Mouse (Mus musculus) cerebellum, adult 11-12 months (tissue): ENCODE results near the gene Olfr370.

ENCODE experiments used
- DNase-seq: peaks from one replicate; pipeline ENCODE4 v3.0.0; 2022

The Olfr370 gene

GRCm38 (mm10) chr8:83576516-83576895, 40.9 kb downstream of the Olfr370 start:
- peak; percentile 4 for DNase-seq

DNA sequence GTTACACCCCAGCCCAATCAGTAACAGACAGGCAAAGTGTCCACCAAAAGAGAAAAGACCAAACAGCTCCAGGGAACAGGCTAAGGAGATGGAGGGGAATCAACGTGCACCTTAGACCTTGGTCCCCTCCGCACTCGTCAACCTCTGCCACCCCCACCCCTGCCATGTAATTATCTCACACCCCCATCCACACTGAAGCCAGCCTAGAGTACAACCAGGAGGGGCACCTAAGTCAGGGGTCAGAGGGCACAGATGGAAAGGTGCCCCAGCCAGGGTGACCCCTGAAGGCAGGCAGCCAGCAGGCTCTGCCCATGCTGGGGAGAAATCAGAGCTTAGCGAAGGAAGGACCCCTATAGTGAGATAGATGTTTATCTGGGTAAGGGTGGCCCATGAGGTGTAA, 41.3 kb downstream of the Olfr370 start:
- DNase-seq = peak; percentile 20

GRCm38 (mm10) chr8:83577384-83577791, 41.8 kb downstream of the Olfr370 start:
- DNase-seq = peak; percentile 31

DNA sequence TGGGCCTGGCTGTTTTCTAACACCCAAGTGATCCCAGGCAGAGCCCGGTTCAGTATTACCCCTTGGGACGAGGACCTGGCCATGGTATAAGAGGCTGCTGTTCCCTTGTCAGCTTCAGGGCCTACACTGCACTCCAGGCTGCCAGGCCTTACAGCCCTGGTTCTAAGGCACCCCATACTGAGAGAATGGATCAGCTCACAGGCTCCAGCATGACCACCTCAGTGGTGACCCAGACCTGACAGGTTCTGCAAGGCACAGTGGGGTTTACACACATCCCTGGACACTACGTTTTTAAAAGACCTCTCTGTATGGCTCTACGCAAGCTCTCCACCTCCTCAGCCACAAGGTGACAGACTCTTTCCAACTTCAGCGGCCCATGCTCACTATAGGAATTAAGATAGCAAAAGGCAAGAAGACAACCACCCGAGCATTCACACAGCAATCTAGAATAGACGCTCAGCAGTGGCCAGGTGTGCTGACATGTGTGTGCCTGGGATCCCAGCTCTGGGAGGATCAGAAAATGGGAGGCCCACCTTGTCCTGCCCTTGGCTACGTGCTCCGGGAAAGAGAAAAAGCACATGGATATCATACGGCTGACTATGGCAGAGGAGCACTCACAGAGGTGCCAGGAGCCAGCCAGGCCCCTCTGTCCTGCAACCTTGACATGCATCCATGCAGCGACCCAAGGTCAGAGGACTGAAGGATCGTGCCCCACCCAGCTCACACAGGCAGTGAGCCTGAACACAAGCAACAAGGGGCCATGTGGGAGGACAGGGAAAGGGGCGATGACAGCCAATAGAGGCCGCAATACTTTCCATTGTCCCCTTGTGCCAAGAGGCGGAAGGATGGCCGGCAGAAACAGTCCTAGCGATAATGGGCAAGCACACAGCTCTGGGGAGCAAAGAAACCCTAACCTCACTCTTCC, 42.8 kb downstream of the Olfr370 start:
- peak; percentile 13 for DNase-seq

DNA sequence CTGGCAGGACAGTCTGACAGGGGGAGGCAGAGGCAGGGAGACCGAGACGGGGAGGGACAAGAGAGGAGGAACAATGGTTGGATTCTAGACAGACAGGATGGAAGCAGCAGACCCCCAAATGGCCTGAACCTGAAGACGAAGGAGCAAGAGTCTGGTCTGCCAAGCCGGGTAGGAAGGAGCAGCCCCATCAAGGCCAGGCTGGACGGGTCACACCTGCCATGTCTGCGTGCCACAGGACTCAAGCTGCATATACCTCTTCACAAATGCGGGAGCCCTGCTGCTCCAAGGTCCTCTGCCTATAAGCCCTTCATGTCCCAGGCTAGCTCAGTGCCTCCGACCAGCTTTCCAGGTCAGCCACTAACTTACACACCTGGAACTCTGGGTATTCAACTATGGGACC, 44.1 kb downstream of the Olfr370 start:
- peak; percentile 4 for DNase-seq

DNA sequence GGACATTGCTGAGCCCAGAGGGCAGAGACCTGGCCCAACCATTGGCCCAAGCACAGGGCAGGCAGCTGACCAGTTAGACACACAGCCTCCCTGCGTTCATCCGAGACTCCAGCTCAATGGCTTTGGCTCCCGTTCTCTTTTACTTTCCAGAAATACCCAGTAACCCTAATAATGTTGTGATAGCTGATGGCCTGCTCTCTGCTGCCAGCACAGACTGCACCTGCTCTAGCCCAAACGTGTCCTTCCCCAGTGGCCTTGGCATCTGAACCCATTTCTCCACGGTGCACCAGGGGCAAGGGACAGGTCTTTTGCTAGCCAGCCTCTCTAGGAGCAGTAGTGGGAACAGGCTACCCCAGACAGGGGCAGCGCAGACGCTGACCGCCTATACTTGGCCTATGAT, 45.2 kb downstream of the Olfr370 start:
- peak; percentile 34 for DNase-seq

DNA sequence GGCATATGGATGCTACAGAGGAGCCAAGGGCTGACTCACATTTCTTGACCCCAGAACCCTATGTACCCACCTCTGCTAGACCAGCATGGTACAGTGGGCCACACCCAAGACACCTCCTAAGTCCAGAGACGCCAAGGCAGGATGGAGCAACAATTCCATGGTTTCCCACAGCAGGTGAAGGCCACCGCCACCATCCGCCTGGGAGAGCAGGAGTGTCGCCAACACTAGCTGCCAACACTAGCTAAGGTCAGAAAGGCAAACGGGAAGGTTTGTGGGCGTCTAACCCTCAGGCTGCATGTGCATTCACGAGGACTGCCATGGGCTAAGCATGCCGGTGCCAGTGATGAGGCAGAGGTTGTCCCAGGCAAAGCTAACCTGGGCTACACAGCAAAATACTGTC, 46.6 kb downstream of the Olfr370 start:
- DNase-seq = peak; percentile 44

- DNase-seq = no peak
Measured at GRCm38 (mm10) chr8:83583236-83583635, 47.7 kb downstream of the Olfr370 start.

- DNase-seq = peak; percentile 55
Measured at GRCm38 (mm10) chr8:83584771-83585170, 49.2 kb downstream of the Olfr370 start.

DNA sequence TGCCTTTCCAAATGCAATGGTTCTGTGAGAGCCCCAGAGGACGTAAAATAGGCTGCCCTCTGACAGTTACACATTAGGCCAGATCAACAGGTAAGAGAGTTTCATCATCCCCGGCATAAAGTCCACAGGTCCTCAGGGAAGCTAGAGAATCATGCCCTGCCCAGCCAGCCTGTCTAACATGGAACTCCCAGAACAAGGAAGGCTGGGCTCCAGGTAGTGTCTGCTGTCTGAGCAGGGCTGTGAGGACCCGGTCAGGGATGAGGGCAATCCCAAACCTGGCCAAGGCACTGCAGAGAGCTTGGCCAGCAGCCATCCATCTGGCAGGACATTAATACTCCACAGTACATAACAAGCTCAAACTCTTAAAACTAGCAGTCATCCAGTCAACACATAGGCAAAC, 49.8 kb downstream of the Olfr370 start:
- DNase-seq = peak; percentile 72

GRCm38 (mm10) chr8:83587644-83588043, 52.1 kb downstream of the Olfr370 start:
- DNase-seq = no peak

DNA sequence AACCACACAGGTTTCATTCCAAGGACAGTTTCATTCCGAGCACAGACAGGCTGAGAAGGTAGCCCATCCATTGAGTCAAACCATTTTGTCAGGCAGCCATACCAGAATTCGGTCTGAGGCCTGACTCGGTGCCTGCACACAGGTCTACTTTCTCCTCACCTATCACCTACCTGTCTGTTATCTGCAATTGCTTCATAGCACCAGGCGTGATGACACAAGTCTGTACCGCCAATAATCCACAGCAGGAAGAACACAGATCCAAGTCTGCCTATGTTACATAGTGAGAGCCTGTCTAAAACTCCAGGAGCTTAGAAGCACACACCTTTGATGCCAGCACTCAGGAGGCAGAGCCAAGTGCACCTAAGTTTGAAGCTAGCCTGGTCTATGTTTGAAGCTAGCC, 53.3 kb downstream of the Olfr370 start:
- DNase-seq = no peak

DNA sequence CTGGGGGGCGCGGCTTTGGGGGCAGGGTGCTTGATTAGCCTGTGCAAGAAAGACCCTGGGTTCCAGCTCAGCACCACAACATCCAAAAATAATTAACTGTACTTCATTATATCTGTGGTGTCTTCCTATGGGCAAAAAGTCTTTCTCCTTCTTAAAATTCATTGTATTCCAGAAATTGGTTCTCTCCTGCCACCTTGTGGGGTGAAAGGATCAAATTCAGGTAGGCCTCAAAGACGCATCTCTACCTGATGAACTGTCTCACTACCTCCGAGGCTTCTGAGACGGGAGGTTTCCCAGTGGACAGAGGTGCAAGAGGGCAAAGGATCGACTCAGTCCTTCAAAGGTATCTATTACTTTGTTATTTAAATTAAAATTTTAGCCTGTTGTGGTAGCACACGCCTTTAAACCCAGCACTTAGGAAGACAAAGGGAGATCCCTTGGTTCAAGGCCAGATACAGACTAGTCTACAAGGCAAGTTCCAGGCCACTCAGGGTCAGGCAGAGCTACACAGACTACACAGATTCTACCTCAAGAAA, 55.0 kb downstream of the Olfr370 start:
- DNase-seq = no peak

DNA sequence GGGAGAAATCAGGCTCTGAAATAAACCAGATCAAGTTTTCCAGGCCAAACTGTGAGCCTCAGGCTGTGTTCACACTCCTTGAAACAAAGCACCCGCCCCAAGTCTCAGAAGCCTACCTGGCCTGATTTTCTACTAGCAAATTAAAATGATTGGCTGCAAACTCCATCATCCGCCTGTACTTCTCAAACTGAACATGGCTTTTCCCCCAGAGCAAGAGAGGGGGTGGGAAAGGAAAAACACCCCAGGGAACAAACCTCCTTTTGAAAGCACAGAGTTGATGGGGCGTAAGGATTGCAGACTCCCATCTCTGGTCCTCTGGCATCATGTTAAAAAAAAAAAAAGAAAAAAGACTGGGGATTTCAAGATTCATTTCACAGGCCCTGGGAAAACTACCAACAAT, 57.1 kb downstream of the Olfr370 start:
- peak; percentile 26 for DNase-seq

- no peak for DNase-seq
Measured at GRCm38 (mm10) chr8:83593325-83594166, 58.0 kb downstream of the Olfr370 start.

DNA sequence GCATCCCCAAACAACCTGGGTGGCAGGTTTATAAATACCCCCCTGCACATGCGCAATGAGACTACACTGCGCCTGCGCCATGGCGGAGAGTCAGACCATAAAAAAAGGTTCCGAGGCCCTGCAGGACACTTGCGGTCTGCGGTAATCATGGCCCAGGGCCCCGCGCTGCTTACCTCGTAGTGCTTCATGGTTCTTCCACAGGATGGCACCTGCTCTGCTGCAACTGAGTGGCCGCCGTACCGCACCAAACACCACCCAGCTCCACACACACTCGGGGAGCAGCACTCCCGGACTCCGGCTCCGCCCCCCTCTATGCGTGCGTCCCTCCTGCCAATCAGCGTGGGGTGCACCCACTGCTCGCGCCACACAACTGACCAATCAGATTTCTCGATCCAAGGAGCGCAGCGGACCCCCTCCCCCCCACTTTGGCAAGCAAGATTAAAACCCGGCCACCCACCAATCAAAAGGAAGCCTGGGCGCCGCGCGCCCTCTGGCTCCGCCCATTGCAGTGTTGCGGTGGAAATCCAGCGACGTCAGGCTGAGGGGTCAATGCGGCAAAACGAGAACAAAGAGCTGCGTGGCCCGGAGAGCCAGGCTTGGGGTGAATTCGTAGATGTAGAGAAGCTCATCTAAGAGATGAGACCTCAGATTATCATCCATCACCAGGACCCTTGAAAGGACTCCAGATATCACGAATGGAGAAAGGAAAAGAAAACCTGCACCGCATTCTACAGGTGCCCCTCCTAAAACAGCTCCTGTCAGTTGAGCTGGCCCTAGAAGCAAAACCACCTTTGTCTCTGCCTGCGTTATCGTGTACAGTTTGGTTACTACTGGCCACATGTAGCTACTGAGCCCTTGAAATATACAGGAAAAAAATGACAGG, 58.8 kb downstream of the Olfr370 start:
- DNase-seq = peak; percentile 99
